Mouse (Mus musculus) stomach, embryonic 15.5 days (tissue): ENCODE data around the gene Hrc. TPM values are rescaled to one million over a fixed set of nuclear protein-coding genes. Genes with fewer than 3 reads are reported as not detected.
A peak's percentile ranks its signal among the peaks of the same experiment; 100 is the strongest.

Source experiments
- ATAC-seq: fragments of 200-750 bp; cut with Nextera tagmentation; 2 replicates; pipeline ENCODE4 v1.8.0; 2017; ENCODE audit warnings: low read depth, moderate number of reproducible peaks, moderate TSS enrichment; ENCODE audit not compliant: insufficient read depth, low FRiP score
- H3K27ac ChIP-seq: fragments of 300-500 bp; sonication (generic); 2 replicates; pipeline ENCODE4 v1.5.1; 2015; ENCODE audit warnings: mild to moderate bottlenecking, inconsistent platforms
- H3K27me3 ChIP-seq: fragments of 300-500 bp; sonication (generic); replicated peaks from 2 replicates; pipeline ENCODE4 v1.6.1; 2015; ENCODE audit warnings: inconsistent platforms
- H3K36me3 ChIP-seq: fragments of 300-500 bp; sonication (generic); 2 replicates; pipeline ENCODE4 v1.6.1; 2015; ENCODE audit warnings: inconsistent platforms
- H3K4me1 ChIP-seq: fragments of 300-500 bp; sonication (generic); 2 replicates; pipeline ENCODE4 v1.6.1; 2015; ENCODE audit warnings: inconsistent platforms
- H3K4me2 ChIP-seq: fragments of 300-500 bp; sonication (generic); 2 replicates; pipeline ENCODE4 v1.6.1; 2015; ENCODE audit warnings: mild to moderate bottlenecking, inconsistent platforms
- H3K4me3 ChIP-seq: fragments of 300-500 bp; sonication (generic); replicated peaks from 2 replicates; pipeline ENCODE4 v1.5.1; 2015; ENCODE audit warnings: inconsistent platforms
- H3K9ac ChIP-seq: fragments of 300-500 bp; sonication (generic); 2 replicates; pipeline ENCODE4 v1.6.1; 2015; ENCODE audit warnings: inconsistent platforms
- H3K9me3 ChIP-seq: fragments of 300-500 bp; sonication (generic); 2 replicates; pipeline ENCODE4 v1.6.1; 2016; ENCODE audit warnings: inconsistent platforms
- WGBS: fragments of 180-500 bp; shearing (Covaris S2); methylation state at CpG from one replicate; pipeline ENCODE4 v1.1.7; 2015; 5-methylcytosine and 5-hydroxymethylcytosine counted together
- polyA plus RNA-seq: library from polyadenylated mRNA; unstranded; fragments of >200 nt; fragmentation: Nextera tagmentation; extraction: Ambion mirVana; gene quantifications from 2 replicates; pipeline ENCODE4 v1.2.1, GENCODE M21; 2015

Gene Hrc
- polyA plus RNA-seq, 1 experiment from 2014 or later: 1.4 TPM

GRCm38 (mm10) chr7:45312686-45313453 is 22.2 kb upstream of the Hrc start:
- 17% methylated on average over 10 of the region's 10 CpGs for WGBS
- no peak for ATAC-seq
- Histone ChIP-seq H3K4me1 (peaks cover 10% of the 10 kb centered on the region), H3K4me2 (no peak overlapping the region), H3K9ac (no peak overlapping the region), H3K27ac (peak overlapping the region; percentile 71), H3K36me3 (peaks cover 20% of the 10 kb centered on the region), H3K9me3 (no peaks in the 10 kb centered on the region), H3K4me3 (no peak overlapping the region), H3K27me3 (no peaks in the 10 kb centered on the region)

- 33% methylated on average over 9 of the region's 9 CpGs for WGBS
- no peak for ATAC-seq
These were observed 21.6 kb upstream of the Hrc start for GRCm38 (mm10) chr7:45313495-45313894.

GRCm38 (mm10) chr7:45315182-45315701 is 19.8 kb upstream of the Hrc start:
- no peak overlapping the region for H3K9ac ChIP-seq
- no peak for ATAC-seq
- WGBS: 81% methylated on average over 10 of the region's 10 CpGs
- peaks cover 15% of the 10 kb centered on the region for H3K36me3 ChIP-seq
- H3K27me3 ChIP-seq: no peaks in the 10 kb centered on the region
- no peaks in the 10 kb centered on the region for H3K9me3 ChIP-seq
- no peak overlapping the region for H3K4me3 ChIP-seq
- no peak overlapping the region for H3K4me2 ChIP-seq
- no peak overlapping the region for H3K27ac ChIP-seq
- peaks cover 10% of the 10 kb centered on the region for H3K4me1 ChIP-seq

More at GRCm38 (mm10) chr7:45313495-45313894, 21.6 kb upstream of the Hrc start:
- peak overlapping the region; percentile 71 for H3K27ac ChIP-seq
- H3K9ac ChIP-seq: no peak overlapping the region
- no peak overlapping the region for H3K4me3 ChIP-seq
- no peak overlapping the region for H3K4me2 ChIP-seq
- H3K9me3 ChIP-seq: no peaks in the 10 kb centered on the region
- H3K27me3 ChIP-seq: no peaks in the 10 kb centered on the region
- peaks cover 10% of the 10 kb centered on the region for H3K4me1 ChIP-seq
- H3K36me3 ChIP-seq: peaks cover 18% of the 10 kb centered on the region

GRCm38 (mm10) chr7:45316536-45316935 is 18.6 kb upstream of the Hrc start:
- Histone ChIP-seq H3K36me3 (peaks cover 16% of the 10 kb centered on the region; the same call in 1 of the 2 replicates), H3K4me2 (no peak overlapping the region), H3K4me3 (no peak overlapping the region), H3K27ac (no peak overlapping the region), H3K9ac (no peak overlapping the region), H3K4me1 (peaks cover 10% of the 10 kb centered on the region), H3K27me3 (no peaks in the 10 kb centered on the region), H3K9me3 (no peaks in the 10 kb centered on the region)
- ATAC-seq: no peak
- 86% methylated on average over 14 of the region's 14 CpGs for WGBS

GRCm38 (mm10) chr7:45322245-45322644 is 12.8 kb upstream of the Hrc start:
- Histone ChIP-seq H3K9ac (no peak overlapping the region), H3K4me3 (no peak overlapping the region), H3K36me3 (peaks cover 41% of the 10 kb centered on the region), H3K9me3 (no peaks in the 10 kb centered on the region), H3K4me2 (no peak overlapping the region), H3K4me1 (no peaks in the 10 kb centered on the region), H3K27me3 (no peaks in the 10 kb centered on the region), H3K27ac (no peak overlapping the region)
- WGBS: 89% methylated on average over 4 of the region's 4 CpGs
- no peak for ATAC-seq

- H3K36me3 ChIP-seq: peaks cover 36% of the 10 kb centered on the region
- H3K9ac ChIP-seq: no peak overlapping the region
- H3K4me2 ChIP-seq: no peak overlapping the region
- 82% methylated on average over 5 of the region's 5 CpGs for WGBS
- H3K27me3 ChIP-seq: no peaks in the 10 kb centered on the region
- no peak for ATAC-seq
- no peaks in the 10 kb centered on the region for H3K9me3 ChIP-seq
- H3K27ac ChIP-seq: no peak overlapping the region
- no peak overlapping the region for H3K4me3 ChIP-seq
- no peaks in the 10 kb centered on the region for H3K4me1 ChIP-seq
These were observed 12.0 kb upstream of the Hrc start for GRCm38 (mm10) chr7:45323069-45323468.

GRCm38 (mm10) chr7:45325800-45326199 is 9.3 kb upstream of the Hrc start:
- Histone ChIP-seq H3K4me3 (no peak overlapping the region), H3K27ac (no peak overlapping the region), H3K4me2 (no peak overlapping the region), H3K9me3 (no peaks in the 10 kb centered on the region), H3K27me3 (no peaks in the 10 kb centered on the region), H3K9ac (no peak overlapping the region), H3K4me1 (no peaks in the 10 kb centered on the region), H3K36me3 (peaks cover 36% of the 10 kb centered on the region)
- ATAC-seq: no peak

GRCm38 (mm10) chr7:45328841-45329475 is 6.1 kb upstream of the Hrc start:
- WGBS: 82% methylated on average over 13 of the region's 13 CpGs
- peaks cover 9% of the 10 kb centered on the region for H3K4me1 ChIP-seq
- H3K36me3 ChIP-seq: peaks cover 25% of the 10 kb centered on the region
- ATAC-seq: no peak
- H3K27ac ChIP-seq: no peak overlapping the region
- no peaks in the 10 kb centered on the region for H3K27me3 ChIP-seq
- no peak overlapping the region for H3K4me3 ChIP-seq
- H3K4me2 ChIP-seq: no peak overlapping the region
- H3K9me3 ChIP-seq: no peaks in the 10 kb centered on the region
- no peak overlapping the region for H3K9ac ChIP-seq

- 82% methylated on average over 6 of the region's 6 CpGs for WGBS
- H3K27ac ChIP-seq: no peak overlapping the region
- H3K27me3 ChIP-seq: no peaks in the 10 kb centered on the region
- peaks cover 23% of the 10 kb centered on the region for H3K4me1 ChIP-seq
- ATAC-seq: no peak
- H3K9me3 ChIP-seq: no peaks in the 10 kb centered on the region
- H3K9ac ChIP-seq: no peak overlapping the region
- no peak overlapping the region for H3K4me2 ChIP-seq
- H3K36me3 ChIP-seq: peaks cover 7% of the 10 kb centered on the region
- no peak overlapping the region for H3K4me3 ChIP-seq
These were observed 3.6 kb upstream of the Hrc start for GRCm38 (mm10) chr7:45331502-45331901.

- Histone ChIP-seq H3K27me3 (no peaks in the 10 kb centered on the region), H3K27ac (peak overlapping the region; percentile 97), H3K9me3 (no peaks in the 10 kb centered on the region), H3K4me1 (peaks cover 28% of the 10 kb centered on the region), H3K9ac (peak overlapping the region; percentile 78; the same call in 1 of the 2 replicates), H3K4me2 (peak overlapping the region; percentile 76), H3K36me3 (no peaks in the 10 kb centered on the region), H3K4me3 (peak overlapping the region; percentile 79)
- peak; percentile 52 for ATAC-seq
- 2% methylated on average over 22 of the region's 22 CpGs for whole genome bisulfite sequencing
These were observed 2.2 kb upstream of the Hrc start for GRCm38 (mm10) chr7:45332685-45333425.

- Histone ChIP-seq H3K27ac (peak within 1 kb of the TSS; percentile 97), H3K4me1 (peaks cover 35% of the 10 kb centered on the region), H3K27me3 (no peaks in the 10 kb centered on the region), H3K4me3 (peak within 1 kb of the TSS; percentile 79), H3K36me3 (no peaks in the 10 kb centered on the region), H3K4me2 (peak within 1 kb of the TSS; percentile 76), H3K9me3 (no peaks in the 10 kb centered on the region), H3K9ac (peak within 1 kb of the TSS; percentile 78)
- under 1% methylated on average over 38 of the region's 38 CpGs for WGBS
- peak; percentile 76 for ATAC-seq
These were observed 1.6 kb upstream of the Hrc start, which contains the start of gene Trpm4 for GRCm38 (mm10) chr7:45333431-45333982. Gene Trpm4, minus strand, starts transcription at chr7:45333780.
